Mouse (Mus musculus) liver, embryonic 14.5 days (tissue): ENCODE data around the gene Hnf1a. TPM values are rescaled to one million over a fixed set of nuclear protein-coding genes. Genes with fewer than 3 reads are reported as not detected.

Source experiments
- ATAC-seq: fragments of 200-750 bp; cut with Nextera tagmentation; 2 replicates; pipeline ENCODE4 v1.8.0; 2017; ENCODE audit warnings: moderate number of reproducible peaks, mild to moderate bottlenecking, moderate library complexity; ENCODE audit not compliant: insufficient read depth
- DNase-seq, 3 experiments: peaks; one replicate each; pipeline ENCODE4 v3.0.0-alpha.2; 2012 to 2013; ENCODE audit warnings: low read depth in 3 of 3, low spot score in 3 of 3
- H3K27ac ChIP-seq: fragments of 300-500 bp; sonication (generic); 2 replicates; pipeline ENCODE4 v1.5.1; 2014; ENCODE audit warnings: moderate library complexity, mild to moderate bottlenecking, control low read depth, inconsistent platforms
- H3K27me3 ChIP-seq: fragments of 300-500 bp; sonication (generic); 2 replicates; pipeline ENCODE4 v1.6.1; 2014; ENCODE audit warnings: mild to moderate bottlenecking, low read length, moderate library complexity; ENCODE audit not compliant: control insufficient read depth, insufficient read depth
- H3K36me3 ChIP-seq: fragments of 300-500 bp; sonication (generic); replicated peaks from 2 replicates; pipeline ENCODE4 v1.6.1; 2014; ENCODE audit warnings: low read depth; ENCODE audit not compliant: control insufficient read depth, insufficient read depth
- H3K4me1 ChIP-seq, 2 experiments: fragments of 200-500 bp in 1 of 2; fragments of 300-500 bp in 1 of 2; sonication (generic) in 1 of 2; replicated peaks; 2 replicates each; pipeline ENCODE4 v1.6.1; 2012 to 2014; ENCODE audit warnings: antibody characterized with exemption in 1 of 2, inconsistent platforms in 1 of 2, low read length in 1 of 2; ENCODE audit not compliant: control insufficient read depth in 2 of 2, insufficient read depth in 2 of 2
- H3K4me2 ChIP-seq: fragments of 300-500 bp; sonication (generic); 2 replicates; pipeline ENCODE4 v1.6.1; 2014; ENCODE audit warnings: low read depth, mild to moderate bottlenecking, control low read depth, moderate library complexity
- H3K4me3 ChIP-seq, 2 experiments: fragments of 200-500 bp in 1 of 2; fragments of 300-500 bp in 1 of 2; sonication (generic) in 1 of 2; 2 replicates each; pipeline ENCODE4 v1.5.1; 2012 to 2014; ENCODE audit warnings: low read depth in 2 of 2, low read length in 2 of 2, mild to moderate bottlenecking in 2 of 2, control low read depth in 1 of 2, inconsistent platforms in 1 of 2, moderate library complexity in 1 of 2; ENCODE audit not compliant: insufficient read depth in 1 of 2
- H3K9ac ChIP-seq: fragments of 300-500 bp; sonication (generic); replicated peaks from 2 replicates; pipeline ENCODE4 v1.6.1; 2014; ENCODE audit warnings: mild to moderate bottlenecking, control low read depth, moderate library complexity
- H3K9me3 ChIP-seq: fragments of 300-500 bp; sonication (generic); 2 replicates; pipeline ENCODE4 v1.6.1; 2016; ENCODE audit warnings: low read length, mixed read lengths; ENCODE audit not compliant: control insufficient read depth
- CTCF ChIP-seq: IDR thresholded peaks from 2 replicates; pipeline ENCODE4 v1.5.1; 2016; ENCODE audit warnings: antibody characterized with exemption, low read depth, control low read depth
- EP300 ChIP-seq: IDR thresholded peaks from 2 replicates; pipeline ENCODE4 v1.6.1; 2016; ENCODE audit warnings: antibody characterized with exemption, low read depth
- WGBS: fragments of 180-500 bp; shearing (Covaris S2); extraction: QIAGEN DNeasy Blood & Tissue Kit; methylation state at CpG from one replicate; pipeline ENCODE4 v1.1.7; 2014; ENCODE audit not compliant: insufficient replicate concordance; 5-methylcytosine and 5-hydroxymethylcytosine counted together
- polyA plus RNA-seq, 2 experiments: library from polyadenylated mRNA; depleted of rRNA in 1 of 2; stranded (reverse) in 1 of 2; unstranded in 1 of 2; fragments of >200 nt; fragmentation: Nextera tagmentation in 1 of 2; extraction: Ambion mirVana in 1 of 2; gene quantifications; 2 replicates each; pipeline versions ENCODE4 v1.2.1 to v1.2.3; 2012 to 2014

Gene Hnf1a
- polyA plus RNA-seq, 2 experiments = 1.2 to 1.5 TPM

GRCm38 (mm10) chr5:115013436-115013835 is 42.5 kb upstream of the Hnf1a start:
- H3K4me1 ChIP-seq = peaks cover 56 to 57% of the 10 kb centered on the region in 2 experiments
- peak overlapping the region; percentile 85 to 99; a peak in 3 of 4 replicates for H3K4me3 ChIP-seq
- H3K9me3 ChIP-seq = no peaks in the 10 kb centered on the region
- H3K27ac ChIP-seq = peak overlapping the region; percentile 75
- ATAC-seq (no peak), DNase-seq (no peak)
- H3K27me3 ChIP-seq = no peaks in the 10 kb centered on the region
- H3K9ac ChIP-seq = peak overlapping the region; percentile 98
- no peak for TF ChIP-seq EP300
- TF ChIP-seq CTCF = no peak
- H3K36me3 ChIP-seq = no peaks in the 10 kb centered on the region
- 57% methylated on average over 3 of the region's 3 CpGs for whole genome bisulfite sequencing
- H3K4me2 ChIP-seq = peak overlapping the region; percentile 90

GRCm38 (mm10) chr5:115011519-115012261 is 40.8 kb upstream of the Hnf1a start:
- peak overlapping the region; percentile 98 for H3K9ac ChIP-seq
- TF ChIP-seq CTCF (peak; percentile 41; the same call in 1 of the 2 replicates), EP300 (no peak)
- no peaks in the 10 kb centered on the region for H3K36me3 ChIP-seq
- H3K27me3 ChIP-seq = no peaks in the 10 kb centered on the region
- peak; percentile 55 for ATAC-seq
- DNase-seq = no peak
- H3K27ac ChIP-seq = peak overlapping the region; percentile 75
- under 1% methylated on average over 62 of the region's 63 CpGs for WGBS
- H3K4me2 ChIP-seq = peak overlapping the region; percentile 90
- peaks cover 41 to 46% of the 10 kb centered on the region in 2 experiments for H3K4me1 ChIP-seq
- peak overlapping the region; percentile 85 to 99 for H3K4me3 ChIP-seq
- H3K9me3 ChIP-seq = no peaks in the 10 kb centered on the region

- Histone ChIP-seq H3K4me3 (peak overlapping the region; percentile 85 to 99), H3K27ac (peak overlapping the region; percentile 75), H3K36me3 (no peaks in the 10 kb centered on the region), H3K27me3 (no peaks in the 10 kb centered on the region), H3K9me3 (no peaks in the 10 kb centered on the region), H3K9ac (peak overlapping the region; percentile 98), H3K4me2 (peak overlapping the region; percentile 90), H3K4me1 (peaks cover 39 to 44% of the 10 kb centered on the region in 2 experiments)
- no peak for ATAC-seq
- under 1% methylated on average over 51 of the region's 57 CpGs for WGBS
- DNase-seq = no peak
- TF ChIP-seq CTCF (no peak), EP300 (no peak)
Observed at GRCm38 (mm10) chr5:115011217-115011518, 40.3 kb upstream of the Hnf1a start.

- no peaks in the 10 kb centered on the region for H3K36me3 ChIP-seq
- peak; percentile 83 to 89 (median 86) for DNase-seq
- H3K4me2 ChIP-seq = peak within 1 kb of the TSS; percentile 99
- H3K9me3 ChIP-seq = no peaks in the 10 kb centered on the region
- peak within 1 kb of the TSS; percentile 85 to 99 for H3K4me3 ChIP-seq
- H3K9ac ChIP-seq = peak within 1 kb of the TSS; percentile 98
- H3K27me3 ChIP-seq = no peaks in the 10 kb centered on the region
- ATAC-seq = peak; percentile 86
- H3K27ac ChIP-seq = peak within 1 kb of the TSS; percentile 75
- no peak for TF ChIP-seq CTCF
- no peak for TF ChIP-seq EP300
- 1% methylated on average over 58 of the region's 65 CpGs for WGBS
- H3K4me1 ChIP-seq = peaks cover 36 to 42% of the 10 kb centered on the region in 2 experiments
Observed at GRCm38 (mm10) chr5:115010577-115011216, 39.8 kb upstream of the Hnf1a start, which contains the start of gene Sppl3. Gene Sppl3, plus strand, starts transcription at chr5:115011137.

GRCm38 (mm10) chr5:115009961-115010360 is 39.1 kb upstream of the Hnf1a start:
- DNase-seq (no peak), ATAC-seq (no peak)
- no peak for TF ChIP-seq EP300
- no peak for TF ChIP-seq CTCF
- H3K27ac ChIP-seq = no peak overlapping the region
- H3K4me1 ChIP-seq = peaks cover 33 to 38% of the 10 kb centered on the region in 2 experiments
- 20% methylated on average over 3 of the region's 3 CpGs for WGBS
- H3K9me3 ChIP-seq = no peaks in the 10 kb centered on the region
- H3K4me3 ChIP-seq = peak overlapping the region in 1 of 2 experiments; percentile 85; a peak in 2 of 4 replicates
- H3K27me3 ChIP-seq = no peaks in the 10 kb centered on the region
- H3K4me2 ChIP-seq = peak overlapping the region; percentile 99
- H3K36me3 ChIP-seq = no peaks in the 10 kb centered on the region
- H3K9ac ChIP-seq = peak overlapping the region; percentile 78; the same call in 1 of the 2 replicates
